Mouse (Mus musculus): ENCODE data around the gene Aktip.

Gene Aktip

GRCm38 (mm10) chr8:91192941-91193340, 6.8 kb downstream of the Aktip start:
- in situ Hi-C loops (cut with MboI; ENCODE audit: low sequenced_read_pairs): no loop called here

- in situ Hi-C loops (cut with MboI; ENCODE audit: low sequenced_read_pairs): no loop called here
Observed at GRCm38 (mm10) chr8:91190816-91191340, 8.9 kb downstream of the Aktip start.

- in situ Hi-C loops (cut with MboI; ENCODE audit: low sequenced_read_pairs): no loop called here
Observed at GRCm38 (mm10) chr8:91188152-91188551, 11.6 kb downstream of the Aktip start.

- in situ Hi-C loops (cut with MboI; ENCODE audit: low sequenced_read_pairs): no loop called here
Observed at GRCm38 (mm10) chr8:91186372-91186771, 13.4 kb downstream of the Aktip start.

GRCm38 (mm10) chr8:91177708-91178107, 22.1 kb downstream of the Aktip start:
- in situ Hi-C loops (cut with MboI; ENCODE audit: low sequenced_read_pairs): no loop called here

- in situ Hi-C loops (cut with MboI; ENCODE audit: low sequenced_read_pairs): no loop called here
Observed at GRCm38 (mm10) chr8:91176176-91176575, 23.6 kb downstream of the Aktip start.

- in situ Hi-C loops (cut with MboI; ENCODE audit: low sequenced_read_pairs): no loop called here
Observed at GRCm38 (mm10) chr8:91171605-91172004, 28.2 kb downstream of the Aktip start.

GRCm38 (mm10) chr8:91170914-91171313, 28.9 kb downstream of the Aktip start:
- in situ Hi-C loops (cut with MboI; ENCODE audit: low sequenced_read_pairs): no loop called here

GRCm38 (mm10) chr8:91170152-91170551, 29.6 kb downstream of the Aktip start:
- in situ Hi-C loops (cut with MboI; ENCODE audit: low sequenced_read_pairs): no loop called here

GRCm38 (mm10) chr8:91159959-91160800, 39.6 kb downstream of the Aktip start:
- in situ Hi-C loops (cut with MboI; ENCODE audit: low sequenced_read_pairs): no loop called here

- in situ Hi-C loops (cut with MboI; ENCODE audit: low sequenced_read_pairs): no loop called here
Observed at GRCm38 (mm10) chr8:91158617-91159016, 41.2 kb downstream of the Aktip start.

- in situ Hi-C loops (cut with MboI; ENCODE audit: low sequenced_read_pairs): no loop called here
Observed at GRCm38 (mm10) chr8:91154564-91154963, 45.2 kb downstream of the Aktip start.

GRCm38 (mm10) chr8:91153831-91154230, 45.9 kb downstream of the Aktip start:
- in situ Hi-C loops (cut with MboI; ENCODE audit: low sequenced_read_pairs): no loop called here

GRCm38 (mm10) chr8:91151531-91151930, 48.2 kb downstream of the Aktip start:
- in situ Hi-C loops (cut with MboI; ENCODE audit: low sequenced_read_pairs): no loop called here

GRCm38 (mm10) chr8:91149298-91149697, 50.5 kb downstream of the Aktip start:
- in situ Hi-C loops (cut with MboI; ENCODE audit: low sequenced_read_pairs): no loop called here

- in situ Hi-C loops (cut with MboI; ENCODE audit: low sequenced_read_pairs): no loop called here
Observed at GRCm38 (mm10) chr8:91148643-91149178, 51.1 kb downstream of the Aktip start.

- in situ Hi-C loops (cut with MboI; ENCODE audit: low sequenced_read_pairs): no loop called here
Observed at GRCm38 (mm10) chr8:91147715-91148114, 52.1 kb downstream of the Aktip start.

- in situ Hi-C loops (cut with MboI; ENCODE audit: low sequenced_read_pairs): no loop called here
Observed at GRCm38 (mm10) chr8:91140828-91141227, 58.9 kb downstream of the Aktip start.

- in situ Hi-C loops (cut with MboI; ENCODE audit: low sequenced_read_pairs): no loop called here
Observed at GRCm38 (mm10) chr8:91135308-91136181, 64.2 kb downstream of the Aktip start.

GRCm38 (mm10) chr8:91134659-91135058, 65.1 kb downstream of the Aktip start:
- in situ Hi-C loops (cut with MboI; ENCODE audit: low sequenced_read_pairs): no loop called here

GRCm38 (mm10) chr8:91134070-91134475, 65.7 kb downstream of the Aktip start:
- in situ Hi-C loops (cut with MboI; ENCODE audit: low sequenced_read_pairs): no loop called here

All from CH12F3 (cell line).